Mouse (Mus musculus) forebrain, embryonic 16.5 days (tissue): ENCODE measurements at regions not wholly inside any gene's neighbourhood (a gene's known extent, or its start where the extent isn't known, plus 50 kb on each side); places are given as distances from the start of the nearest gene placed in this dataset.

Experiments used
- ATAC-seq: fragments of 200-750 bp; cut with Nextera tagmentation; 2 replicates; pipeline ENCODE4 v1.8.0; 2017; ENCODE audit warnings: mild to moderate bottlenecking, moderate library complexity
- H3K27ac ChIP-seq: fragments of 300-500 bp; sonication (generic); 2 replicates; pipeline ENCODE4 v1.5.1; 2014; ENCODE audit warnings: low read length, control low read depth
- H3K27me3 ChIP-seq: fragments of 300-500 bp; sonication (generic); replicated peaks from 2 replicates; pipeline ENCODE4 v1.6.1; 2014; ENCODE audit warnings: low read length; ENCODE audit not compliant: control insufficient read depth, insufficient read depth
- H3K36me3 ChIP-seq: fragments of 300-500 bp; sonication (generic); 2 replicates; pipeline ENCODE4 v1.6.1; 2014; ENCODE audit not compliant: control insufficient read depth, insufficient read depth
- H3K4me1 ChIP-seq: fragments of 300-500 bp; sonication (generic); replicated peaks from 2 replicates; pipeline ENCODE4 v1.6.1; 2014; ENCODE audit warnings: low read length; ENCODE audit not compliant: control insufficient read depth, insufficient read depth
- H3K4me2 ChIP-seq: fragments of 300-500 bp; sonication (generic); 2 replicates; pipeline ENCODE4 v1.6.1; 2014; ENCODE audit warnings: mild to moderate bottlenecking, low read length, control low read depth
- H3K4me3 ChIP-seq: fragments of 300-500 bp; sonication (generic); replicated peaks from 2 replicates; pipeline ENCODE4 v1.5.1; 2014; ENCODE audit warnings: mild to moderate bottlenecking, low read length, control low read depth
- H3K9ac ChIP-seq: fragments of 300-500 bp; sonication (generic); replicated peaks from 2 replicates; pipeline ENCODE4 v1.6.1; 2014; ENCODE audit warnings: low read depth, low read length, control low read depth
- H3K9me3 ChIP-seq: fragments of 300-500 bp; sonication (generic); 2 replicates; pipeline ENCODE4 v1.6.1; 2016; ENCODE audit warnings: low read length; ENCODE audit not compliant: control insufficient read depth
- WGBS: fragments of 180-500 bp; shearing (Covaris S2); extraction: QIAGEN DNeasy Blood & Tissue Kit; methylation state at CpG from one replicate; pipeline ENCODE4 v1.1.7; 2014; 5-methylcytosine and 5-hydroxymethylcytosine counted together

DNA sequence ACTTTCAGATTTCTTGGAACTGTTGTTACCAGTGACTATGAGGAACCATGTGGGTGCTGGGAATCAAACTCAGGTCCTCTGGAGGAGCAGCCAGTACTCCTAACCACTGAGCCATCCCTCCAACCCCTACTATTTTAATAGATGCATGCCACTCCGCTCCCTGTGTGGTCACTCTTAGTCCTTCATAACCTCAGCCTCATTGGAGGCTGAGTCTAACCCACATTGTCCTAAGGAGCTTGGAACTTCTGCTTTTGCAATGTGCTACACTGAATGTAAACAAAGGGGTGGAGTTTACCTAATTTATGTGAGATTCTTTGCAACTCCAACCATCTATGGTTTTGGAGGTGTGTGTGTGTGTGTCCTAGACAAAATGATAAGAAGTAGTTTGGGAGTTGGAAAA lies 122.7 kb upstream of the Tut7 start:
- Histone ChIP-seq H3K36me3 (no peaks in the 10 kb centered on the region), H3K4me2 (no peak overlapping the region), H3K27ac (no peak overlapping the region), H3K4me1 (peaks cover 10% of the 10 kb centered on the region), H3K27me3 (no peaks in the 10 kb centered on the region), H3K9me3 (peaks cover 2% of the 10 kb centered on the region; the same call in 1 of the 2 replicates), H3K9ac (no peak overlapping the region), H3K4me3 (no peak overlapping the region)
- no peak for ATAC-seq
- WGBS, result 97% methylated on average over 1 of the region's 1 CpGs

DNA sequence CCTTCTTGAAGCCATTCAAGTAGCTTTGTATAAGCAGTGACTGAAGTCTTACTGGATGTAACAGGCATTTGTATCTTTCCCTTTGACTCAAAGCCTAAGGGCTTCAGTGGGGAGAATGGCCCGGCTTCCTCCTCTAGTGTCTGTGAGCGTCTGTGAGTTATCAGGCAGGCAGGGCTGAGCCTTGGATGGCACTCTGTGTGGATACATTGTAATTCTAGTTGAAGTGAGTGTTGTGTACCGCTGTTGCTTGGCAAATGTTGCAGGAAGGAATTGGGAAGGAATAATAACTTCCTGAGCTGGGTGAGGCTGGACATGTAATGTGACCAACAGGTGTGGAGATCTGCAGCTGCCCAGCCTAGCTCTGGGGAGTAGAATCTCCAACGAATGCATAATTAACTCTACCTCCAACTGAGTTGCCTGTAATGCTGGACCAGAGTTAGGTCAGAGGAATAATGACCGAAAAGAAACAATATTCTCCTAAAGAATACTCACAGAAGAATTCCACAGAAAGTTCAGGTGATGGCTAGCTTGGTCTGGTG lies 120.7 kb upstream of the Tut7 start:
- Histone ChIP-seq H3K27me3 (no peaks in the 10 kb centered on the region), H3K27ac (no peak overlapping the region), H3K4me2 (no peak overlapping the region), H3K4me3 (no peak overlapping the region), H3K9ac (no peak overlapping the region), H3K9me3 (peaks cover 2% of the 10 kb centered on the region; the same call in 1 of the 2 replicates), H3K4me1 (peaks cover 8% of the 10 kb centered on the region), H3K36me3 (no peaks in the 10 kb centered on the region)
- ATAC-seq, result no peak
- WGBS, result 42% methylated on average over 5 of the region's 5 CpGs

DNA sequence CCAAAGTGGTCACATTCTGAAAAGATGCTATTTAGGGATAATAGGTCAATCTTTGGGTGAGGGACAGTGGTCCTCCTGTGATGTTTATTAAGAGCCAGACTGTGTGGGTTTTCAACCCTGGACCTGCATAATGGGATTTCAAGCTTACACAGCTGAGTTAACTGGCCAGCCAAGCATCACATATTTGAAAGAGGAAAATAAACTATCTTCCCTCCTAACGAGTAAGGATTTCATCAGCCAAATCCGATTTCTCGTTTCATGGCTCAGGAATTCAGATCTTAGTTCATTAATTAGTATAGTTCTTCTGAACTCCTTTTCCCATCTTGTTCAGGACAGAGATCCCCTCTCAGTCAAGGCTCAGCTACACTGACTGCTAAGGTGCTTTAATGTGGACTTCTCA lies 120.1 kb upstream of the Tut7 start:
- no peaks in the 10 kb centered on the region for H3K36me3 ChIP-seq
- ATAC-seq, result no peak
- H3K9me3 ChIP-seq, result peaks cover 2% of the 10 kb centered on the region; the same call in 1 of the 2 replicates
- no peak overlapping the region for H3K4me2 ChIP-seq
- no peak overlapping the region for H3K9ac ChIP-seq
- H3K27me3 ChIP-seq, result no peaks in the 10 kb centered on the region
- peaks cover 5% of the 10 kb centered on the region; the same call in 1 of the 2 replicates for H3K4me1 ChIP-seq
- H3K4me3 ChIP-seq, result no peak overlapping the region
- WGBS, result 25% methylated on average over 3 of the region's 3 CpGs
- no peak overlapping the region for H3K27ac ChIP-seq

DNA sequence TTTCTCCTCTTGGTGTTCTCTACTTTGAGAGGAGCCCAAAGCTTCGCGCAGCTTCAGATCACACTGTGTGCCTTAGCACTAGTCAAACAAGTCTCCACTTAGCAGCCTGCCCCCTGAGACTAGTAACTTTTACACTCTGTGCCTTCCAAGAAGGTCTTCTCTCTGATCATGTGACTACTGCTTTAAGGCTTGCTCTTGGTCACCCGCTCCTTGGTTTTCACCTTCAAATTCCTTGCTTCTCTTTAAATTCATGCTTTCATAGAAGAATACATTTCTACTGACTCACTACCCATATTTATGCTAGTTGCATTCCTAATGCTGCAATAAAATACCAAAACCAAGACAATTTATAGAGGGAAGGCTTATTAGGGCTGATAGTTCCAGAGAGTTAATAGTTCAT lies 118.6 kb upstream of the Tut7 start:
- H3K27me3 ChIP-seq, result no peaks in the 10 kb centered on the region
- no peak overlapping the region for H3K27ac ChIP-seq
- H3K4me2 ChIP-seq, result no peak overlapping the region
- no peaks in the 10 kb centered on the region for H3K36me3 ChIP-seq
- no peak overlapping the region for H3K4me3 ChIP-seq
- no peak for ATAC-seq
- H3K4me1 ChIP-seq, result peaks cover 5% of the 10 kb centered on the region; the same call in 1 of the 2 replicates
- H3K9ac ChIP-seq, result no peak overlapping the region
- H3K9me3 ChIP-seq, result peaks cover 2% of the 10 kb centered on the region; the same call in 1 of the 2 replicates
- WGBS, result 80% methylated on average over 3 of the region's 3 CpGs

- Histone ChIP-seq H3K4me2 (peak overlapping the region; percentile 31; the same call in 1 of the 2 replicates), H3K9ac (0 out of 2 replicates have a peak overlapping the region, but pooled peaks have one; percentile 17), H3K27me3 (no peaks in the 10 kb centered on the region), H3K27ac (no peak overlapping the region), H3K4me1 (peaks cover 5% of the 10 kb centered on the region; the same call in 1 of the 2 replicates), H3K4me3 (no peak overlapping the region), H3K9me3 (peaks cover 2% of the 10 kb centered on the region; the same call in 1 of the 2 replicates), H3K36me3 (no peaks in the 10 kb centered on the region)
- no peak for ATAC-seq
- 26% methylated on average over 14 of the region's 16 CpGs for WGBS
Measured at GRCm38 (mm10) chr13:59940414-59941205, 117.7 kb upstream of the Tut7 start.

DNA sequence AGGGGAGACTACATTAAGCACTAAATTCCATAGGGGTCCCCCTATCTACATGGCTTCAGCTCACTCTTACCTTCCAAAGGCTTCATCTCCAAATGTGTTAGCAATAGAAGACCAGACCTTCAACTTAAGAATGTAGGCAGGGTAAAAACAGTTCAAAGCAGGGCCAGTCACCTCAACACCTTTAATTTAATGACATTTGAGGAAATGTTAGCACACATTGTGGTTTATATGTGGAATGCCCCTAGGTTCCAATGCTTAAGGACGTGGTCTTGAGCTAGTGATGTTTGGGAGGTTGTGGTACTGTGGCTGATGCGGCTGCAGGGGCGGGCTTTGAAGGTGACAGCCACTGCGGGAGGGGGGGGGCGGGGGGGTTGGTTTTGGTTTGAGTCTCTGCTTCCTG lies 116.9 kb upstream of the Tut7 start:
- Histone ChIP-seq H3K36me3 (no peaks in the 10 kb centered on the region), H3K27me3 (no peaks in the 10 kb centered on the region), H3K4me1 (peaks cover 5% of the 10 kb centered on the region; the same call in 1 of the 2 replicates), H3K4me2 (no peak overlapping the region), H3K27ac (no peak overlapping the region), H3K9ac (no peak overlapping the region), H3K9me3 (no peaks in the 10 kb centered on the region), H3K4me3 (no peak overlapping the region)
- ATAC-seq, result no peak
- WGBS, result 69% methylated on average over 5 of the region's 5 CpGs

DNA sequence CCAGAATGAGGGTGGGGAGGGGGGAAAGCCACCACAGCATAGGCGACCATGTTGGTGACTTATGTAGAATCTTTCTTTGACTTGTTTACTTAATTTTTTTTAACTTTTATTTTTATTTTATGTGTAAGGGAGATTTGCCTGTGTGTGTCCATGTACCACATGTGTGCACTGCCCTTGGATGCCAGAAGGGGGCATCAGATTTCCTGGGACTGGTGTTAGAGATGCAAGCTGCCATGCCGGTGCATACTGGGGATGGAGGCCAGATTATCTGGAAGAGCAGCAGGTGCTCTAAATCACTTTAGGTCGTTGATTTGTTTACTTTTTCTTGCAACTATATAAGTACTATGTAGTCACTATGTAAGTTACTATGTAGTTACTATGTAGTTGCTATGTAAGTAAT lies 114.2 kb upstream of the Tut7 start:
- H3K4me2 ChIP-seq, result no peak overlapping the region
- no peaks in the 10 kb centered on the region for H3K36me3 ChIP-seq
- no peaks in the 10 kb centered on the region for H3K27me3 ChIP-seq
- peaks cover 5% of the 10 kb centered on the region; the same call in 1 of the 2 replicates for H3K4me1 ChIP-seq
- H3K9me3 ChIP-seq, result no peaks in the 10 kb centered on the region
- H3K4me3 ChIP-seq, result no peak overlapping the region
- ATAC-seq, result no peak
- no peak overlapping the region for H3K9ac ChIP-seq
- WGBS, result 63% methylated on average over 3 of the region's 3 CpGs
- no peak overlapping the region for H3K27ac ChIP-seq

- Histone ChIP-seq H3K36me3 (no peaks in the 10 kb centered on the region), H3K4me3 (no peak overlapping the region), H3K27me3 (no peaks in the 10 kb centered on the region), H3K9ac (no peak overlapping the region), H3K4me1 (no peaks in the 10 kb centered on the region), H3K4me2 (no peak overlapping the region), H3K27ac (no peak overlapping the region), H3K9me3 (no peaks in the 10 kb centered on the region)
- 58% methylated on average over 1 of the region's 1 CpGs for WGBS
- no peak for ATAC-seq
Measured at GRCm38 (mm10) chr13:59934556-59934955, 111.6 kb upstream of the Tut7 start.

- Histone ChIP-seq H3K4me3 (no peak overlapping the region), H3K27ac (no peak overlapping the region), H3K9ac (no peak overlapping the region), H3K4me1 (no peaks in the 10 kb centered on the region), H3K9me3 (no peaks in the 10 kb centered on the region), H3K36me3 (no peaks in the 10 kb centered on the region), H3K4me2 (no peak overlapping the region), H3K27me3 (no peaks in the 10 kb centered on the region)
- WGBS, result 87% methylated on average over 1 of the region's 1 CpGs
- no peak for ATAC-seq
Measured at GRCm38 (mm10) chr13:59934093-59934492, 111.1 kb upstream of the Tut7 start.
